Mouse (Mus musculus) stomach, postnatal 0 days (tissue): ENCODE measurements around the gene Krt35.

Experiments
- CTCF ChIP-seq: IDR thresholded peaks from 2 replicates; pipeline ENCODE4 v1.5.1; 2016; ENCODE audit warnings: antibody characterized with exemption, low read depth, mild to moderate bottlenecking, moderate library complexity
- EP300 ChIP-seq: optimal IDR thresholded peaks from 2 replicates; pipeline ENCODE3; 2016; ENCODE audit warnings: antibody characterized with exemption

GRCm38 (mm10) chr11:100100391-100100790 lies 4.3 kb upstream of the Krt35 start:
- TF ChIP-seq CTCF (no peak), EP300 (no peak)
